Mouse (Mus musculus): ENCODE data around the gene Rbms3.

Rbms3 gene

GRCm38 (mm10) chr9:117091253-117092176 lies 538.2 kb downstream of the Rbms3 start:
- no peak for DNase-seq

- DNase-seq: no peak
Observed at GRCm38 (mm10) chr9:117089409-117090147, 540.1 kb downstream of the Rbms3 start.

GRCm38 (mm10) chr9:117088309-117088708 lies 541.4 kb downstream of the Rbms3 start:
- DNase-seq: no peak

- no peak for DNase-seq
Observed at GRCm38 (mm10) chr9:117085706-117086105, 544.0 kb downstream of the Rbms3 start.

- DNase-seq: no peak
Observed at GRCm38 (mm10) chr9:117084471-117084870, 545.2 kb downstream of the Rbms3 start.

- no peak for DNase-seq
Observed at GRCm38 (mm10) chr9:117079471-117079870, 550.2 kb downstream of the Rbms3 start.

GRCm38 (mm10) chr9:117077548-117077947 lies 552.2 kb downstream of the Rbms3 start:
- peak; percentile 58 for DNase-seq

- no peak for DNase-seq
Observed at GRCm38 (mm10) chr9:117076785-117077184, 552.9 kb downstream of the Rbms3 start.

GRCm38 (mm10) chr9:117072433-117073099 lies 557.1 kb downstream of the Rbms3 start:
- DNase-seq: peak; percentile 68

- no peak for DNase-seq
Observed at GRCm38 (mm10) chr9:117070616-117071015, 559.1 kb downstream of the Rbms3 start.

GRCm38 (mm10) chr9:117069232-117069631 lies 560.5 kb downstream of the Rbms3 start:
- no peak for DNase-seq

- DNase-seq: no peak
Observed at GRCm38 (mm10) chr9:117067703-117068419, 561.9 kb downstream of the Rbms3 start.

GRCm38 (mm10) chr9:117066502-117066901 lies 563.2 kb downstream of the Rbms3 start:
- DNase-seq: no peak

- DNase-seq: no peak
Observed at GRCm38 (mm10) chr9:117065601-117066000, 564.1 kb downstream of the Rbms3 start.

GRCm38 (mm10) chr9:117059586-117059985 lies 570.1 kb downstream of the Rbms3 start:
- DNase-seq: no peak

- no peak for DNase-seq
Observed at GRCm38 (mm10) chr9:117059135-117059534, 570.6 kb downstream of the Rbms3 start.

- no peak for DNase-seq
Observed at GRCm38 (mm10) chr9:117051935-117052334, 577.8 kb downstream of the Rbms3 start.

GRCm38 (mm10) chr9:117048641-117049040 lies 581.1 kb downstream of the Rbms3 start:
- DNase-seq: no peak

- no peak for DNase-seq
Observed at GRCm38 (mm10) chr9:117041993-117042366, 587.7 kb downstream of the Rbms3 start.

- DNase-seq: no peak
Observed at GRCm38 (mm10) chr9:117041291-117041992, 588.3 kb downstream of the Rbms3 start.

- no peak for DNase-seq
Observed at GRCm38 (mm10) chr9:117039941-117040453, 589.7 kb downstream of the Rbms3 start.

- no peak for DNase-seq
Observed at GRCm38 (mm10) chr9:117032690-117033089, 597.0 kb downstream of the Rbms3 start.
